Mouse (Mus musculus): ENCODE measurements around the gene Znrf2.
"Not testable (repeated sequence)": the region's sequence is repeated elsewhere in the genome, so short reads cannot be mapped to it uniquely, and the experiment has no call there.

The Znrf2 gene

DNA sequence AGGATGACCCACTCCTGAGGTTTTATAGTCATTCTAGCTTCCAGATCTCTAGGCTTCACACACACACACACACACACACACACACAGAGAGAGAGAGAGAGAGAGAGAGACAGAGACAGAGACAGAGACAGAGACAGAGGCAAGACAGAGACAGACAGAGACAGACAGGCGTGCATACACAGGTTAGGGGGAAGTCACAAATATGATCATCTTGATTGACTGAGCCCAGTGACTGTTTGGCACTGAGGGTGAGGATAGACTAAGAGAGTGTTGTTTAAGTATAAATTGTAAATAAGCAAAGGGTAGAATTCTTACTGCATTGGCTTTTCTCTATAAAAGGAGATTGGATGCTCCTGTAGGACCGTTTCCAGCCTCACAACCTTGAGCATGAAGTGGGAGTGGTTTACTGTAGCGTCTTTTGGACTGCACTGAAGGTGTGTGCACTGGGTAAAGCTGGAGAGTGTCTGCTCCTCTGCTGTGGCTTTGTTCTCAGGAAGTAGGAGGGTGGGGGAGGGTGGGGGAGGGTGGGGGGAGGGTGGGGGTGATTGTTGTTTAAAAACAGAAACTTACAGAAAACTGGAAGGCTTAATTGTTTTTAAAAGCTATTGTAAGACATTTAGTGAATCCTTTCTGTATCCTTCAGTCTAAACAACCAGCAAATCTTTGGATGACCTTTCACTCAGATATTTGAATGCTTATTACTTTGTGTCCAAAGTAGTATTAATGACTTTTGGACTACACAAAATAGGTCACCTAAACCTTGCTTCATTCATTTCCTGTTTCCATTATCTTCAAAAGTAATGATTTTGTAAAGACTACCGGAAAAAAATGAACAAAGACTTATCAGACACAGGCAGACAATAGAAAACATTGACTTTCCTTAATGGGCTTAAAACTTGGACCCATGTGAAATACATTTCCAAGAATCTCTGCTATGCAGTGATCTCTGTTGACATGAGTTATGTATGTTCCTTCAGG is 32.8 kb downstream of the Znrf2 start:
- no peak for DNase-seq (ENCODE audit: low read depth)

DNA sequence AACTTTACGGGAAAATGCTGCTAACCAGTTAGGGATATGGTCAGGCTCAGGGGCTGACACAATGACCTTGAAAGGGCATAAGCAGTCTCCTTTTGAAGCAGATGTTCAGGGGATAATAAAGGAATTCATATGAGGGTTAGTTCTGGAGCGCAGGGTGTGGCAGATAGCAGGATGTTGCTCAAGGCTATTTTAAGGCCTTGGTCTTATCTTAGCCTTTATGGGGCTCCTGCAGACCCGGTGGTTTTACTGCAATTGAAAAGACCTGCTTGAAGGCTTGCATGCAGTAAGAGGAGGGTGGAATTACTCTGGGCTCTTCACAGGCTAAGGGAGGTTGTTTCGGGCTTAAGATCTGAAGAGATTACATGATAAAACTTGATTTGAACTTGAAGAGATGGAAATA is 35.1 kb downstream of the Znrf2 start:
- DNase-seq (ENCODE audit: low read depth): no peak

DNA sequence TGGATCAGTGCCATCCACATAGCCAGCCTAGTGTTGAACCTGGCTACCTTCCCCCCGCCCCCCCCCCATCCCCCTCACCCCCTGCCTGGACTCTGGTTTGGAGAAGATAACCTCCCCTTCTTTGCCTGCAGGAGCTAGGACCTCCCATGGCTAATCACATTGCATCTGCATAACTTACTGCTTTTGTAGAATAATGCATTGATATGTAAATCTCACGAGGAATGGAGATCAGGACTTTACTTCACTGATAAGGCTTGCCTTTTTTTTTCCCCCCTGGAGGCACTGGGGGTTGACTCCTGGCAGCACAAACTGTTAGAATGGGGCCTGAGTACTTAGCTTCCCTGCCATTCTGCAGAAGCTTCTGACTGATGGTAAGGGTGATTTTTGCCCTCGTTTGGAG is 36.0 kb downstream of the Znrf2 start:
- DNase-seq (ENCODE audit: low read depth): no peak

DNA sequence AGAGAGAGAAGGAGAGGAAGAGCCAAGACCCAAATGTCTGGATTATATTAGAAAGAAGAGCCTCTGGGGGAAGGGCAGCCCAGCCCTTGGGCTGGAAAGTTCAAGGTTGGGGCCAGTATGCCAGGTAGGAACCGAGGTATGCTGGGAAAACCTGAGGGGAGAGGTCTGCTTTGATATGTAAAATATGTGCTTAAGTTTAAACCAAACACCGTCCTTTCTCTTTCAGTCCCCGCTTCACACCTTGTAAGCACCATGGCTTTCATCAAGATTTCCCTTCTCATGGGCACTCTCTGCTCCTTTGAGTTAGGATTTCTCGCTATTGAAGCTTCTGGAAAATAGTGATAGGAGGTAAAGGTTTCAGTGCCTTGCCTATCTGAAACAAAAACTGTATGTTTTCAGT is 38.1 kb downstream of the Znrf2 start:
- DNase-seq (ENCODE audit: low read depth): no peak

DNA sequence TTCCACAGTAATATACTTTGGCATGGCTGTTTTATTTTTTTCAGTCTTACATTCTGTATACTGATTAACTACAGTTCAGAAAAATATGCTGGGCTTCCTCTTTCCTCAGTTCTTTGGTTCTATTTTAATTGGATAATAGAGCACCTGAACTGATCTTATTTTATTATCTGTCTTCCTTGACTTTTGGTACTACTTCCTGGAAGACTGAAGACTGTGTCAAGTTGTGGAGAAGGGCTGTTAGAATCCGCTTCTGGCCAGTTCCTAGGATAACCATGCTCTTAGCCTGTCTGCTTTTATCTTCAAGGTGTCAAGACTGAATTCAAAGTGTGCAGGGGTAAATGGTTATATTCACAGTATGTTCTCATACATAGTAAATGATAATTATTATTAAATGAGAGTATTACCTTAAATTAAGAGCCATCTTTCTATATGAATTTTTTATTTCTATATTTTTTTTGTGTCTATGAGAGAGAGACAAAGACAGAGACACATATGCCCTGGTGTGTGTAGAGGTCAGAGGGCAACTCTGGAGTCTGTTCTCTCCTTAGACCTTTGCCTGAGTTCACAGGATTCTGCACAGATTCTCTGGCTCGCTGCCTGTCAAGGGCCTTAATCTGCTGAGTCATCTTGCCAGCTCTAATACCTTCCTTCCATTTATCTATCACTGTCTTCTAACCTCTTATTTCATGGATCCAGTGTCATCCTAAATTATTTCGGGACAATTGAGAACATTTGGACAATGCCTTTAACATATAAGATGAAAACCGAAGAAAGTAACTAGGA is 39.3 kb downstream of the Znrf2 start:
- no peak for DNase-seq (ENCODE audit: low read depth)

DNA sequence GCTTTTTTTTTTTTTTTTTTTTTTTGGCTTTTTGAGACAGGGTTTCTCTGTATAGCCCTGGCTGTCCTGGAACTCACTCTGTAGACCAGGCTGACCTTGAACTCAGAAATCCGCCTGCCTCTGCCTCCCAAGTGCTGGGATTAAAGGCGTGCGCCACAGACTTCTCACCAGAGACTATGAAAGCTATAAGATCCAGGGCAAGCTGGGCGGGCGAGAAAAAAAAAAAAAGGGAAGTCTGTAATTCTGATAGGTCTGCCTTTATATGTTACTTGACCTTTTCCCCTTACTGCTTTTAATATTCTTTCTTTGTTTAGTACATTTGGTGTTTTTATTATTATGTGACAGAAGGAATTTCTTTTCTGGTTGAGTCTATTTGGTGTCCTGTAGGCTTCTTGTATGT is 42.4 kb downstream of the Znrf2 start:
- not testable (repeated sequence) for DNase-seq (ENCODE audit: low read depth)

DNA sequence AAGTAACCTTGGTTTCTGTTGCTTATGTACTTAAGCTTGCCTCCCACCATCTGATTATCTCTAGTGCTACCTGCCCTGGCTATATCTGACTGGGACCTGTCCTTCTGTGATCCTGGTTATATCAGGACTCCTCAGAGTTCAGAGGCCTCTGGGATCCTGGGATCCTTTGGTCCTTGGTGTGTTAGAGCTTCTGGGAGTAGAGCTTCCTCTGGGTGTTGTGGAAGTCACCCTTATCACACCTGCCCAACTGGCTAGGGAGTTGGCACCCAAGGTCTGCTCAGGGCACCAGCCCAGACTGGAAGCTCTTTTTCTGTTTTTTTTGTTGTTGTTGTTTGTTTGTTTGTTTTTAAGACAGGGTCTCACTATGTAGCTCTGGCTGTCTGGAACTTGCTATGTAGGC is 43.5 kb downstream of the Znrf2 start:
- DNase-seq (ENCODE audit: low read depth): no peak

DNA sequence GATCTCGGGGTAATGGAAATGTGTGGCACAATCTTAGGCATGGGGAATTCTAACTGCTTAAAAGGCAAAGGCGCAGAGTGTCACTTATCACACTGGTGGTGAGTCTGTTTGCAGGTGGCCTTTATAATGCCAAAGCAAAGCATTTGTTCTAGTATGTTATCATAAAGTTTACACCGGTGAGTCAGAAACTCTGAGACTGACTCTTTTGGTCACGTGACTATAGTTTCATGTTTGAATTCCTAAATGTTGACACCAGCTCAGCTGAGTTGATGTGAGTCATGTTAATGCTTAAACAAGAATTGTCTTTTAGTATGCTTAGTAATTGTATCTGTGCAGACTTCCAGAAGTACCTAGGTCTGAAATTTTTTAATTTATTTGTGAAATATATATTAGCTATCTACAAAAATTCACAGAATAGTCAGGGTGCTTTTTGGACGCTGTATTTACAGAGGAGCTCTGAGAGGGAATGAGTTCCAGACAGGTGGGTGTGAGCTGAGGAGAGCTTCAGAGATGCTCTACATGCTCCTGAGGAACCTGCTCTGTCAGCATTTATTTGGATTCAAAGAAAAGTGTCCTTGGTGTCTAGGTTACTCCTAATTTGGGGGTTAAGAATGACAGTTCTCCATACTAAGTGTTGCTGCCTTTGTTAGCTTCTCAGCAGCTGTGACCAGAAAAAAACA is 50.2 kb downstream of the Znrf2 start:
- peak; percentile 54 for DNase-seq (ENCODE audit: low read depth)

DNA sequence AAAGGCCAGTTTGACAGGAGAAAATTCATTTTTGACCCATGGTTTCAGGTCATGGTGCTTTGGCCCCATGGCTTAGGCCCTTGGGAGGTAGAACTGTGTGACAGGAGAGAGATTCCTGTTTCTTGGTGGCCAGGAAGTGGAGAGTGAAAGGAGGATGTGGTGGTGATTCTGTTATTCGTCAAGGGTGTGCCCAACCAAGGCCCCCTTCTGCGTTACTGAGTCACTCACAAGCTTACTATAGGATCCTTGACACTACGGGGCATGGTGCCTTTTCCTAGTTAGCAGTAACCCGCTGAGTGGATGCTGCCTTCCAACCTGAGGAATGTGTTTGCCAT is 50.7 kb downstream of the Znrf2 start:
- peak; percentile 2 for DNase-seq (ENCODE audit: low read depth)

DNA sequence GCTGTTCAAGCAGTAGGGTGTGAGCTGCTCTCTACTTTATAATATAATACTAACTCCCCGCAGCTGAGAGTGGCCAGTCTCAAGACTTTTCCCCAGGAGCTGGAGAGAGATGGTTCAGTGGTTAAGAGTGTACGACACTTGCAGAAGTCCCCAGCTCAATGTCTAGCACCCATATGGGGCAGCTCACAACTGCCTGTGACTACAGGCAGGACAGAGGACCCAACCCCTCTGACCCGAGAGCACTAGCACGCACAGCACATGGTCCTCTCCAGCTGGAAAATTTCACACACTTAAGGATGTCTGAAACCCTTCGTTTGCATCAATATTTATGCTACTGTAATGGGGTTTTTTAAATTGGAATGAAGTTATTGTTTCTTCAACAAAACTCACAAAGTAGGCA is 56.3 kb downstream of the Znrf2 start:
- DNase-seq (ENCODE audit: low read depth): no peak

DNA sequence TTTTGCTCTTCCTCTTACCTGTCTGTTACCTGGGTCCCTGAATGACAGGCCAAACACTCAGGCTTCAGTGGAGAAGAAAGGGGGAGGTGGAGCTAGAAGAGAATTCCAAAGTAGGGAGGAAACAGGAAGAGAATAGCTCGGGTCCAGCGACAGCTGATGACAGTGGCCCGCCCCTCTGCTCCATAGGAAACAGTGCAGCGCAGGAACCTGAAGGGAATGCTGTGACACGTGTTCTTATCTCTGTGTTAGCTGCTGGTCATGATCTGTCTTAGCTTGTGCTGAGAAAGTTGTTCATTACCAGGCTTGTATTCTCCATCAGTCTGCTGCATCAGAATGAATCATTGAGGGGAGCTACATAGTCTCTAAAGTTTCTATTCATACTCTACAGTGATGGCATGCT is 60.1 kb downstream of the Znrf2 start:
- DNase-seq (ENCODE audit: low read depth): no peak

DNA sequence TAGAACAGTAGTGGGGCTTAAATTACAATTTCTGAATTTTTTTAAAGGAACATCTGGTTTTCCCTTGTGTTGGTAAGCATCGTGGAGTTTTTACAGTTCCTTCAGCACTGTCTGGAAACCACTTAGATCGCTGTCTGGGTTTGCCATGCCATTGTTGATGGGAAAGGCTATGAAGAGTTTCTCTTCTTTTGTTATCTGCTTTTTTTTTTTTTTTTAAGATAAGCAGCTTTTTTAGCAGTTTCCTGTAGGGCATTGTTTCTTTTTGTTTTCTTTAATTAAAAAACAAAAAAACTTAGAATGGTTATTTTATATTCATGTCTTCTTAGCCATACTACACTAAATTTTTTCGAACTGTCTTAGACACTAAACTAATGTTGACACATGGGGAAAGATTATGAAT is 60.9 kb downstream of the Znrf2 start:
- DNase-seq (ENCODE audit: low read depth): no peak

DNA sequence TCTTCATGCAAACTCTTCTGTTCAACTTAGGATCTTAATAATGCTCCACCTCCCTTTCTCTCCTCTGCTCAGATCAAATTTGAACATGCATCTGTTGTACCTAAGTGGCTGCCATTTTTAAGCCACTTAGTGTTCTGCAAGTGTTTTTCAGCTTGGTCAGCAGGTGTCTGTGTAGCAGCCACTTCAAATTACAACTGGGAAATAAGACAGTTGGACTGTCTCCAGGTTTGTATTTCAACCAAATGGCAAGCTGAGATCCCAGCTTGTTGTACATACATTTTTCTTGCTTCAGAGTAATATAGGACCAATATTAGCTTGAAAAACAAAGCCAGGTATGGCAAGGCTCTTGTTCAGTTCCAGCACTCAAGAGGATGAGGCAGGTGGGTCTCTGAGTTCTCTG is 61.8 kb downstream of the Znrf2 start:
- no peak for DNase-seq (ENCODE audit: low read depth)

DNA sequence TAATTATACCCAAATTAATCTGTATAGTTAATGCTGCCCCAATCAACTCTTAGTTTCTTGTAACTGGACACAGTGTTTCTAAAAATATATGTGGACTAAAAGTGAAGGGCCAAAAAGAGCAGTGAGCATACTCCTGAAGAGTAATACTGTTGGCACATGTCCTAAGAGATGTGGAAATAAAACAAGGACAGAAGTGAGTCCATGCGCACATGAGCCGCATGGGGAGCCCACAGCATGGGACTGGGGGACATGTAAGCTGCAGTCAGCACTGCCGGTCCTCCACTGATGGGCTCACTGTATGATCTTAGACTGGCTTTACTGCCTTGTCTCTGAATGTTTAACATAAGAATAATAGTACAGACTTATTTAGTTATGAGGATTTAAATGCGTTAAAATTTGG is 63.4 kb downstream of the Znrf2 start:
- DNase-seq (ENCODE audit: low read depth): no peak

DNA sequence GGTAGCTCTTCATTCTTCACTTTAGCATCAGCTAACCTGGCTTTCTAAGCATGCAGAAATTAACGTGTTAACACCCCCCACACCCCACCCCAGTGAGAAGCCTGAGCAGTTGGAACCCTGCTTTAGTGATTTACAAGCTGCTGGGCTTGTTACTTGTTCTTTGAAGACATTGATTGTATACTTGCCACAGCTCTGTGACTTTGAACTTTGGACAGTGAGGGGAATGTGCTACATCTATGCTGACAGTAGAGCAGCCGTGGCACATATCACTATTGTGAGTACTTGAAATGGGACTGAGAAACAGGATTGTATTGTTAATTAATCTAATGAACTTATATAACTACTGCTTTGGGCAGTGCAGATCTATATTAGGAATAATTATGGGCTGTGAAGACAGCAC is 66.7 kb downstream of the Znrf2 start:
- no peak for DNase-seq (ENCODE audit: low read depth)

DNA sequence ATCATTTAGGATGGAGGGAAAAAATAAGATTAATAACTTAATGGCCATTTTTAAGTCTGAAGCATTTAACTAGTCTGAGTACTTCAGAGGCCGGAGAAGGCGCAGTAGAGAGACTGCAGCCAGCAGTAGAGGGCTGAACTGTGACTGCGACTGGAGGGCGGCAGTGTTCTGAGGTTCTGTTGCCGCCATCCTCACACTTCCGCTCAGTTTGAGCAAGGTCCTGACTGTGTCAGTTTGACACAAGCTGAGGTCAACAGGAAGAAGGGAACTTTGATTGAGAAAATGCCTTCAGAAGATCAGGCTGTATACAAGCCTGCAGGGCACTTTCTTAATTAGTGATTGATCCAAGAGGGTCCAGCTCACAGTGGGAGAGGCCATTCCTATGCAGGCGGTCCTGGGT is 69.5 kb downstream of the Znrf2 start:
- no peak for DNase-seq (ENCODE audit: low read depth)

DNA sequence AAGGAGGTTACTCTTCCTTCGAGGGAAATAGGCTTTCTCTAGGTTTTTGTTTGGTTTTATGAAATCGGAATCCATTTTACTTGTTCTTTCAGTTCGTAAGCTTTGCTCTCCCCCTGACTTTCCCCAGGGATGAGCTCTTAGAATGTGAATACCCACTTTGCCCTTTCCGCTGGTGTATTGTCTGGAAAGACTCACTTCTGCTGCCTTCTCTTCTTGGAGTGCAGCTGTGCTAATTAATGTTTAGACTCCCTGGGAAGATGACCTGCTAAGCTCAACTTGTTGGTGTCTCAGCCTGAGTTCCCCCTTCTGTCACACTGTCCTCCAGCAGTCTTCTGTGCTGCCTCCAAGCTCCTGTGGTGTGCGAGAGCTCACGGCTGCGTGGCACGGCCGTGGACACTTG is 73.5 kb downstream of the Znrf2 start:
- no peak for DNase-seq (ENCODE audit: low read depth)

DNA sequence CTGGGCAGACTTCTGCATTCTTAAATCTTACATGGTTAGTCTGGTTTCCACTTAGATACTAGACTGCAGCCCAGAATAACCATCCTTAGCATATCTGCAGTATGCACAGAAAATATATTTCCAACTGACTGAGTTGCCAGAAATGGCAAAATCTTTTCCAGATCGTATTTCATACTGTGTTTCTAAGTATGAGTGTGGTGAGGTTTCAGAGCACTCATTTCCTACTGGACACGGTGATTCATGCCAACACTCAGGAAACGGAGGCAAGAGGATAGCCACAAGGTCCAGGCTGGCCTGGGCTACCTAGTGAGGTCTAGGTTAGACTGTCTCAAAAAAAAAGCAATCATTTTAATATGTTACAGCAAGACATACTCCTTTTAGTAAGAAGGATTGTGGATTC is 74.7 kb downstream of the Znrf2 start:
- no peak for DNase-seq (ENCODE audit: low read depth)

DNA sequence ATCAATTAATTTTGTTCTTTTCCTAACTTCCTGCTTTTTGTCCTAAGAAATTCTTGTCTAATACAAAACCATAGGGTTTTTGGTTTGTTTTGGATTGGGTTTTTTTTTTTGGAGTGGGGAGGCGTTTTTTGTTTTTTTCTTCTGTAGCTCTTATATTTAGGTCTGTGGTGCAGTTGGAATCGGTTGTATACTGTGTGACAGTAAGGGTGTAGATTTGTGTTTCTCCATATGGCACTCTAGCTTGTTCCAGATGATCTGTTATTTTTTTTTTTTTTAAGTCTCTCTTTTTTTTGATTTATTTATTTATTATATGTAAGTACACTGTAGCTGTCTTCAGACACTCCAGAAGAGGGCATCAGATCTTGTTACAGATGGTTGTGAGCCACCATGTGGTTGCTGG is 83.5 kb downstream of the Znrf2 start:
- DNase-seq (ENCODE audit: low read depth): no peak

DNA sequence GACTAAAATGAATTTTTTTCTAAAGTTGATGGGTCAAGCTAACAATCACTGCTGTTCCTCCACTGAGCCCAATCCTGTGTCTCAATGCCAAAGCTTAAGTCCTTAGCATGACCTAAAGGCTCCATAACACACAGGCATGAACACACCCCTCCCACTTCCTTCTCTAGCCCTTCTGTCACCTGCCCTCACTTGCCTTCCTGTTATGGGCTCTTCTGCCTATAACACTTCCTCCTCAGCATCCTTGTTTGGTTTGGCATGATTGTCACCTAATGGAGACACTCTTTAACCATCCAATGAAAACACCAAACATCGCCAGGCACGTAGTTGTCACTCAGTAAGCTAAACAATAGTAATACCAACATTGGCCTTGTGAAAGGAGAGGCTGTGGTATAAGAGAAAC is 85.8 kb downstream of the Znrf2 start:
- DNase-seq (ENCODE audit: low read depth): no peak

DNA sequence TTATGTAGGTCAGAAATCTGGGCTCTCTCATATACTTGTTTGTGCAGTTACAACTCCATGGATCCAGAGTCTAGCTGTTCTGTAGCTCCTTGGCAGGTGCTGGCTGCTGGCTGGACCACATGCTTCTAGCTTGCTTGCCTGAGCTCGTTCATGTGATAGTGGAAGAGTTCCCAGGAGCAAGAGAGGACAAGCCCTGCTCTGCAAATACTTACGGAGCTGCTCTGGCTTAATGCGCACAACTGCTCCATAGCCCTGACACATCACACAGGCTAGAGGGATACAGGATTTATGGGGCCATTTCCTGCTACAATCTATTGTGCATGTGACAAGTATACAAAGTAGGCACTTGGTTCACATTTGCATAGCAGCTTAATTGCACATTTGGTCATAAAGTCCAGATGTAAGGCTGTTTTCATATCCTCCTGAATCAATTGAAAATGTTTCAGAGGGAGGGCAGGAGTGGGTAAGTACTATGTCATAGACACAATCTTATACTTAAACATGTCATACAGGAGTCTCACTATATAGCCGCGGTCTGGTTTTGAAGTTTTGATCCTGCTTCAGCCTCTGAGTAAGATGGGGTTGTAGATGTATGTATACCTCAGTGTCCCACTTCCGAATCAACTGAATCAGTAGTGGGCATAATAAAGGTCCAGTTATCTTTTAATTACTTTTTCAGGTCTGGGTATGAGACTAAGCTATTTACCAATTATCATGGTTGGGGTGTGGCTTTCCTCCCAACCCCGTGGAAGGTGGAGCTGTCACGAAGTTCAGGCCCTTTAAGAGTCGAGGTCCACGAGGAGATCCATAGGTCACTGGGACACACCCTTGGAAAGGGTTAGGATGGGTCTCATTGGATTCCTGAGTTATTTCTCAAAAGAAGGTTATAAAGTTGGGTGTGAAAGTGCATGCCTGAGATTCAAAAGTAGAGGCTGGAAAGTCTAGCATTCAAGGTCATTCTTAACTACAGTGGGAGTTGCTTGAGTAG is 89.6 kb downstream of the Znrf2 start:
- no peak for DNase-seq (ENCODE audit: low read depth)

DNA sequence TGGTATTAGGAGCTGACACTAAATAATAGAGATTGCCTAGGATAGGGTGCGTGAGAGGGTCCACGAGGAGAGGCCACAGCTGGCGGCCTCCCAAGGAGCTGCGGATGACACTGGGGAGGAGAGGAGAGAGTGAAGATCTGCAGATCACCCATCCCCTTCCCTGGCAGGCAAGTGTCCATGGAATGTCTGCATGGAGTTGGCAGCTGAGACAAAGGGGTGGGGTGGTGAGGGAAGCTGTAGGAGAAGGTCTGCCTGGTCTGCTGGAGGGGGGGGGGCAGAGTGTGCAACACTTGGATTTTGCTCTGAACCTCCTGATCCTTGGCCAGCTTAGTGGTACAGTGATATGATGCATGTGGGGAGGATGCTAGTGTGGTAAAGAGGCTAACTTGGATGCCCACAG is 98.3 kb downstream of the Znrf2 start:
- DNase-seq (ENCODE audit: low read depth): no peak

Measured in fibroblast of lung, adult 2 months (primary cell).